Mouse (Mus musculus) heart, embryonic 11.5 days (tissue): ENCODE data around the gene Cdk5r1. TPM values are rescaled to one million over a fixed set of nuclear protein-coding genes. Genes with fewer than 3 reads are reported as not detected.

Source experiments
- ATAC-seq: fragments of 200-750 bp; cut with Nextera tagmentation; replicated peaks from 2 replicates; pipeline ENCODE4 v1.8.0; 2017; ENCODE audit warnings: moderate library complexity; ENCODE audit not compliant: insufficient number of reproducible peaks, low FRiP score, low TSS enrichment
- H3K27ac ChIP-seq: fragments of 300-500 bp; sonication (generic); 2 replicates; pipeline ENCODE4 v1.5.1; 2014; ENCODE audit warnings: mild to moderate bottlenecking, low read depth, low read length
- H3K27me3 ChIP-seq: fragments of 300-500 bp; sonication (generic); 2 replicates; pipeline ENCODE4 v1.6.1; 2014; ENCODE audit warnings: mild to moderate bottlenecking, low read length, mixed read lengths; ENCODE audit not compliant: control insufficient read depth, insufficient read depth
- H3K36me3 ChIP-seq: fragments of 300-500 bp; sonication (generic); 2 replicates; pipeline ENCODE4 v1.6.1; 2014; ENCODE audit warnings: mild to moderate bottlenecking, low read length, moderate library complexity, mixed read lengths; ENCODE audit not compliant: control insufficient read depth, insufficient read depth
- H3K4me1 ChIP-seq: fragments of 300-500 bp; sonication (generic); 2 replicates; pipeline ENCODE4 v1.6.1; 2014; ENCODE audit warnings: low read length; ENCODE audit not compliant: control insufficient read depth, insufficient read depth
- H3K4me2 ChIP-seq: fragments of 300-500 bp; sonication (generic); 2 replicates; pipeline ENCODE4 v1.6.1; 2014; ENCODE audit warnings: mild to moderate bottlenecking, moderate library complexity
- H3K4me3 ChIP-seq: fragments of 300-500 bp; sonication (generic); 2 replicates; pipeline ENCODE4 v1.5.1; 2014; ENCODE audit warnings: low read depth, low read length
- H3K9ac ChIP-seq: fragments of 300-500 bp; sonication (generic); 2 replicates; pipeline ENCODE4 v1.6.1; 2014; ENCODE audit warnings: mild to moderate bottlenecking, low read depth, low read length, moderate library complexity
- H3K9me3 ChIP-seq: fragments of 300-500 bp; sonication (generic); replicated peaks from 2 replicates; pipeline ENCODE4 v1.6.1; 2016; ENCODE audit warnings: low read length; ENCODE audit not compliant: control insufficient read depth
- WGBS: fragments of 180-500 bp; shearing (Covaris S2); extraction: QIAGEN DNeasy Blood & Tissue Kit; methylation state at CpG from one replicate; pipeline ENCODE4 v1.1.7; 2014; ENCODE audit not compliant: insufficient replicate concordance; 5-methylcytosine and 5-hydroxymethylcytosine counted together
- polyA plus RNA-seq: library from polyadenylated mRNA; unstranded; fragments of >200 nt; fragmentation: Nextera tagmentation; extraction: Ambion mirVana; gene quantifications from 2 replicates; pipeline ENCODE4 v1.2.1, GENCODE M21; 2014

Gene Cdk5r1
- polyA plus RNA-seq, result 0.51 and 0.74 TPM in 2 replicates

DNA sequence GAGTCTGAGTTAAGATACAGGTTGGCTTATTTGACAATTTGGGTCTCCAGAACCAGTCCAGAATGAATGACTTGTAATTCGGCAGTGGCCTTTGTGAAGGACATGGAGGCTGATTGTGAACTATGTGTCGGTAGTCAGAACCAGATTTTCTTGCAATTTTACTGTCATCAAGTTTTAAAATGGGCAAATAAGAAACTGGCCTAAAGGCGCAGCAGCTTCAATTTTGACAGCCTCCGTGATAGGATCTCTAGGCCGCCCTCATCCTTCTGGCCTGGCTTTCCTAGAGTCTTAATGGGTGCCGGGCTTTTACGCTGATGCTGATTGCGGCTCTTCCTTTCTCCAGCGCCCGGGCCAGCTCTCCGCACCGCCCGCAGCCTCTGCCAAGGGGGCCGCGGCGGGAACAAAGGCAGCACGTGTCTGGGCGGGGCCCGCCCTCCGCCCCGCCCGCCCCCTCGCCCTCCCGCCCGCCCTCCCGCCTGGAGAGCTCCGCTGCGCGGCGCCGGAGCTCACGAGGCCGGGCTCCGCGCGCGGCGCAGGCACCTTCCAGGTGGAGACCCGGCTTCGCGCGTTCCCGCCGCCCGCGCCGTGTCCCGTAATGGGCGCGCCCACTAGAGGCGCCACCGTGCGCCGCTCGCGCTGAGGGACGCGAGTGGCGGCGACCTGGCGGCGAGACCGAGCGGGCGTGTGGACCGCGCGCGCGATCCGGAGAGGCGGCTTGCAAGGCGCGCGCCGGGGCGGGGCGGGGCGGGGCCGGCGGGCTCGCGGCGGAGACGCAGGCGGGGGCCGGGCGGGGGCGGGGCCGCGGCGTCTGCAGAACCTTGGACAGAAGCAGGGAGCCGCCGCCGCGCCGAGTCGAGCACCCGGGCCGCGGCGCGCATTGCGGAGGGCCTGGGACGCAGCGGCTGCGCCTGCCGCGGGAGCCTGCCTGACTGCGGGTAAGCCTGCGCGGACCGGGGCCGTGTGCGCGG is at the start of gene Cdk5r1:
Cdk5r1 (plus strand) TSS at position 802 of the 968 bp plus-strand sequence.
- H3K4me1 ChIP-seq, result peaks cover 7% of the 10 kb centered on the region
- peak within 1 kb of the TSS; percentile 72 for H3K4me3 ChIP-seq
- peak within 1 kb of the TSS; percentile 70 for H3K9ac ChIP-seq
- under 1% methylated on average over 62 of the region's 116 CpGs for whole genome bisulfite sequencing
- peaks cover 11% of the 10 kb centered on the region for H3K36me3 ChIP-seq
- peak; percentile 88 for ATAC-seq
- peak within 1 kb of the TSS; percentile 31; the same call in 1 of the 2 replicates for H3K27ac ChIP-seq
- peak within 1 kb of the TSS; percentile 100 for H3K4me2 ChIP-seq
- no peaks in the 10 kb centered on the region for H3K9me3 ChIP-seq
- peaks cover 14% of the 10 kb centered on the region for H3K27me3 ChIP-seq

DNA sequence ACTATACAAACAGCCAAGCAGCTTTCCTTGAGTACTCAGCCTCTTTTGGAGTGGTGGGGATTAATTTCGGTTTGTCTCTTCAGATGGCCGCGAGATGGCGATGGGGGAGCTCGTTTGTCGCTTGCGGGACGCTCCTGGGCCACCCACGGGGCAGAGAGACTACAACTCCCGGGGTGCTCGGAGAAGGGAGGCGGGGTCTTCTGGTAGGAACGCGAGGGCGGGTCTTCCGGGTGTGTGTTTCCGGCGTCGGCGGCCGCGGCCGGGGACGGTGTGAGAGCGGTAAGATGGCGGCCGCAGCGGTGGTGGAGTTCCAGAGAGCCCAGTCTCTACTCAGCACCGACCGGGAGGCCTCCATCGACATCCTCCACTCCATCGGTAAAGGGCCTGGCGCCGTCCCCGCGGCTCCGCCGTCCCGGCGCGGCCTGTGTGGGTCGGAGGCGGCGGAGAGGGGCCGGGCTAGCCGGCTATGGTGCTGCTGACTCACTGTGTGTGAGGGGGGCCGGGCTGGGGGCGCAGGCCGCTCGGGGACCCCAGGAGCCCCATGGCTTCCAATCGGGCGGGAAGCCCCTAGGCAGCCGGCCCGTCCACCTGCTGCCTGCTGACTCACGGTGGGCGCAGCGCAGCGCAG is 48.3 kb upstream of the Cdk5r1 start, which contains the start of gene Psmd11:
Psmd11 (plus strand) TSS at position 235 of the 628 bp plus-strand sequence.
- Histone ChIP-seq H3K27ac (peak within 1 kb of the TSS; percentile 89), H3K4me3 (peak within 1 kb of the TSS; percentile 97), H3K9ac (peak within 1 kb of the TSS; percentile 95), H3K4me2 (peak within 1 kb of the TSS; percentile 73), H3K9me3 (no peaks in the 10 kb centered on the region), H3K4me1 (no peaks in the 10 kb centered on the region), H3K36me3 (peaks cover 12% of the 10 kb centered on the region), H3K27me3 (no peaks in the 10 kb centered on the region)
- ATAC-seq, result peak; percentile 96
- WGBS, result under 1% methylated on average over 58 of the region's 58 CpGs

DNA sequence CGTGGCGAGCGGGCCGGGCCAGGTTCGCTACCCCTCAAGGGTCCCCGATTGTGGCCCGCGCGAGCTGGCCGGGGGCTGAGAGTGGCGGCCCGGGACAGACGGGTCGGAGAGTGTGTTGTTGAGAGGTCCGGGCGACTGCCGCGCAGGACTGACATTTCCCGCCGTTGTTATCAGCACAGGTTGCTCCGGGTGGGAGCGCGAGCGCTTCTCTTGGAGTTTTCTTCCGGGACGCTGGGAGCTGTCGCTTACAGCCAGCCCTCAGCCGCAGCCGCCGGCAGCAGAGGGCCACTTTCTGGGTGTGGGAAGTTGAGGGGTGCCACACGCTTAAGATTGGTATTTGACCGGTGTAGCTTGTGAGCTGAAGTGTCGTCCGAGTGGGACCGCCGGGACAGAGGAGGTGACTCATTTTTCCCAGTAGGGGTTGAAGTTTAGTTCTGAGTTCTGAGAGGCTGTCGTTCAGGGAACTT is 47.8 kb upstream of the Cdk5r1 start:
- Histone ChIP-seq H3K27ac (peak overlapping the region; percentile 89), H3K9me3 (no peaks in the 10 kb centered on the region), H3K4me1 (no peaks in the 10 kb centered on the region), H3K4me3 (peak overlapping the region; percentile 97), H3K36me3 (peaks cover 12% of the 10 kb centered on the region), H3K4me2 (peak overlapping the region; percentile 73), H3K27me3 (no peaks in the 10 kb centered on the region), H3K9ac (peak overlapping the region; percentile 95)
- WGBS, result under 1% methylated on average over 37 of the region's 37 CpGs
- ATAC-seq, result peak; percentile 58

DNA sequence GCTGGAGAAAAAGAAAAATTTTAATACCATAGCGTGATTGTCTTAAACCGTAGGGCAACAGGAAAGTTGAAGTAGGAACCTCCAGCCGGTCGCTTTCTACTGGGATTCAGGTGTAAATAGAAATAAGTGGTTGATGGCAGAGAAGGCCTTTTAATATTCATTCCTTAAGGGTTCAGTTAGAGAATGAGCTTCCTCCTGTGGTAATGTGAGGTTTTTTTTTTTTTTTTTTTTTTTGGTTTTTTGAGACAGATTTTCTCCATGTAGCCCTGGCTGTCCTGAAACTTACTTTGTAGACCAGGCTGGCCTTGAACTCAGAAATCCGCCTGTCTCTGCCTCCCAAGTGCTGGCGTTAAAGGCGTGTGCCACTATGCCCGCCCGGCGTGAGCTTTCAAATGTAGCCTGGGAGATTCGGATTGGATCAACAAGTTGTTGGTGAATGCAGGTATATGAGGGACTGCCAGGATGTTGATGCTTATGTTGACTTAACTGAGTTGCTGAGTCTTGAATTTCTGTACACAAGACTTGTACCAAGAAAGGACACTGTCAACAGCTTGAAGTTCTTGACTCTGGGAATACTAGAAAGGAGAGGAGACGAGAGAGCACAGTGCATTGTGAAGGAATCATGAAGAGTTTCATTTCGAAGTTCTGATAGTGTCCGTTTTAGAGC is 47.2 kb upstream of the Cdk5r1 start:
- Histone ChIP-seq H3K27ac (0 out of 2 replicates have a peak overlapping the region, but pooled peaks have one; percentile 89), H3K9me3 (no peaks in the 10 kb centered on the region), H3K9ac (peak overlapping the region; percentile 95), H3K4me1 (no peaks in the 10 kb centered on the region), H3K27me3 (no peaks in the 10 kb centered on the region), H3K4me2 (peak overlapping the region; percentile 73), H3K4me3 (peak overlapping the region; percentile 97), H3K36me3 (peaks cover 12% of the 10 kb centered on the region)
- 55% methylated on average over 14 of the region's 14 CpGs for WGBS
- no peak for ATAC-seq

DNA sequence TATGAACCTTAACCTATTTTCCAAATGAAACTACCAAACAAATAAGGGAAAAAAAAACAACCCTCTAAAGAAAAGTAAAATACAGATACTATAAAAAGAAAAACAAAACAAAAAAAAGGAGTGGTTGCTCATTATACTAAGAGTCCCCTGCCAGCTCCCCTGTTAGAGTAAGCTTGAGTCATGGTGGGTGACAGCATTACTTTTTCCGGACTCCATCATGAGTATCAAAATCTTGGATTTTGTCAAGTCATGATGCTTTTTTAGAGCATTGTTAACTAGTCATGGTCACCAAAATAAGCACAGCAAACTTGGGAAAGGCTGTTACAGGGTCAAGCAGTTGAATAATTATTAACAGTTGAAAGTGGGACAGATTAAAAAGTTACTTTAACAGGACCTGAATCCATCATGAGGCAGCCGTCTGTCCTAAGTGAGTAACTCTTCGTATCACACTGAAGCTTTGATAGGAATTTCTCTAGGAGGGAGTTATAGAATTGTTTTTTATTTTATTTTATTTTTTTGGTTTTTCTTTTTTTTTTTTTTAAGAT is 46.4 kb upstream of the Cdk5r1 start:
- Histone ChIP-seq H3K9ac (no peak overlapping the region), H3K4me1 (no peaks in the 10 kb centered on the region), H3K36me3 (peaks cover 12% of the 10 kb centered on the region), H3K4me2 (no peak overlapping the region), H3K9me3 (no peaks in the 10 kb centered on the region), H3K27ac (no peak overlapping the region), H3K4me3 (no peak overlapping the region), H3K27me3 (no peaks in the 10 kb centered on the region)
- 94% methylated on average over 3 of the region's 3 CpGs for WGBS
- no peak for ATAC-seq

DNA sequence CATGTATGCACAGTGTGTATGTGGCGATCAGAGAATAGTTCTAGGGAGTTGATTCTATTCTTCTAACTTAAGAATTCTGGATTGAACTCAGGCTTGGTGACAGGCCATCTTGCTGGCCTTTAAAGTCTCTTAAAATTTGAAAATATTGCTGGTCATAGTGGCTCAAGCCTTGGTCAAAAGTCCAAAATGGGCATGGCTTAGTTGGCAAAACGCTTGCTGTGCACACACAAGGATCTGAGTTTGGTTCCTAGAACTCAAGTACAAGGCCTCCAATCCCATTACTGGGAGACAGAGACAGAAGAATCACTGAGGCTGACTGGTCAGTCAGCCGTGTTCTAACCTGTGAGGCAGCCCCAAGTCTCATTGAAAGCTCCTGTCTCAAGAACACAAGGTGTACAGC is 29.9 kb upstream of the Cdk5r1 start:
- Histone ChIP-seq H3K27me3 (no peaks in the 10 kb centered on the region), H3K9me3 (no peaks in the 10 kb centered on the region), H3K36me3 (peaks cover 17% of the 10 kb centered on the region), H3K27ac (no peak overlapping the region), H3K4me1 (no peaks in the 10 kb centered on the region), H3K9ac (no peak overlapping the region), H3K4me2 (no peak overlapping the region), H3K4me3 (no peak overlapping the region)
- ATAC-seq, result no peak
- 87% methylated on average over 3 of the region's 3 CpGs for WGBS

DNA sequence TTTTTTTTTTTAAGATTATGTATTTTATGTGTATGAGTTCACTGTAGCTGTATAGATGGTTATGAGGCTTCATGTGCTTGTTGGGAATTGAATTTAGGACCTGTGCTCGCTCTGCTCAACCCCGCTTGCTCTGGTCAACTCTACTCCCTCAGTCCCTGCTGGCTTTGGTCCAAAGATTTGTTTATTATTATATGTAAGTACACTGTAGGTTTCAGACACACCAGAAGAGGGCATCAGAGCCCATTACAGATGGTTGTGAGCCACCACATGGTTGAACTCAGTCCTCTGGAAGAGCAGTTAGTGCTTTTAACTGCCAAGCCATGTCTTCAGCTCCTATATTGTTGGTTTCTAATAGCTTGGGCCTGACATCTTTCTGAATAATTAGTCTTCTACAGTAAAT is 27.0 kb upstream of the Cdk5r1 start:
- Histone ChIP-seq H3K27me3 (no peaks in the 10 kb centered on the region), H3K4me3 (no peak overlapping the region), H3K36me3 (peaks cover 20% of the 10 kb centered on the region), H3K9me3 (no peaks in the 10 kb centered on the region), H3K27ac (no peak overlapping the region), H3K4me2 (no peak overlapping the region), H3K9ac (no peak overlapping the region), H3K4me1 (no peaks in the 10 kb centered on the region)
- WGBS, result 90% methylated on average over 2 of the region's 2 CpGs
- no peak for ATAC-seq

DNA sequence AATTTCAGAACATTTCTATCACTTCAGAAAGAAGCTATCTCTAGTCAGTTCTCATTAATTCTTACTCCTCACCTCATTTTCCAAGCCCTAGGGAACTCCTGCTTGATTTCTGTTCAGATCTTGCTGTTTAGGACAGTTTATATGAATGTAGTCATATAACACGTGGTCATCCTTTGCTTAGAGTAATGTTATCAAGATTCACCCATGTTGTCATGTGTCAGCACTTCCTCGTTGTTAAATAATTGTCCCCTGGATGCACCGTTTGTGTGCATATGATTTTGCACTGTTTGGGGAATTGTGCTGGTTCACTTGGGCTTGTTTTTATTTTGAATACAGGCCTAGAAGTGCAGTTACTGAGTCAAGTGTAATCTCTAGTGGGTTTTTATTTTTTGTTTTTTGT is 24.6 kb upstream of the Cdk5r1 start:
- no peaks in the 10 kb centered on the region for H3K9me3 ChIP-seq
- H3K4me2 ChIP-seq, result no peak overlapping the region
- H3K27me3 ChIP-seq, result no peaks in the 10 kb centered on the region
- no peak overlapping the region for H3K27ac ChIP-seq
- no peak overlapping the region for H3K9ac ChIP-seq
- peaks cover 17% of the 10 kb centered on the region for H3K36me3 ChIP-seq
- no peaks in the 10 kb centered on the region for H3K4me1 ChIP-seq
- H3K4me3 ChIP-seq, result no peak overlapping the region
- no peak for ATAC-seq
- 82% methylated on average over 3 of the region's 3 CpGs for WGBS
